ENCODE assay signal across 20 mouse cellular contexts in genomic region chr7:135804730-135805129, GRCm38 (mm10).
"Had no signal": no experiment of that assay in that cellular context is flagged by ENCODE, and none has a peak within 500 bp of the region (broad histone marks: within the 10 kb centered on the region; RNA-seq: fewer than 3 reads in every experiment).

No protein-coding gene starts in this region.

- DNase-seq: kidney, adult 2 months; kidney, postnatal 25 days; layer of hippocampus, adult 9-11 months; liver, postnatal 0 days; lung, embryonic 14.5 days; lung, postnatal 36 days; right cerebral cortex, adult 18-20 months; right cerebral cortex, postnatal 25 days; spleen, adult 18-20 months; thymus, postnatal 36 days had no signal

- H3K27ac ChIP-seq: kidney, postnatal 0 days; layer of hippocampus, adult 2 months; midbrain, embryonic 10.5 days; midbrain, embryonic 13.5 days; stomach, embryonic 15.5 days had no signal

- H3K9me3 ChIP-seq: midbrain, embryonic 10.5 days; midbrain, embryonic 13.5 days; stomach, embryonic 15.5 days had no signal

- H3K9ac ChIP-seq: liver, postnatal 0 days; lung, embryonic 14.5 days; midbrain, embryonic 13.5 days; stomach, embryonic 15.5 days had no signal

- H3K4me1 ChIP-seq: stomach, embryonic 15.5 days had no signal

- H3K27me3 ChIP-seq: midbrain, embryonic 13.5 days; stomach, embryonic 15.5 days had no signal

- H3K4me3 ChIP-seq: layer of hippocampus, adult 2 months; midbrain, embryonic 10.5 days; midbrain, embryonic 13.5 days; myocyte; stomach, embryonic 15.5 days had no signal

- H3K36me3 ChIP-seq: midbrain, embryonic 10.5 days; midbrain, embryonic 13.5 days; stomach, embryonic 15.5 days had no signal

- H3K4me2 ChIP-seq: liver, embryonic 11.5 days; lung, embryonic 14.5 days; midbrain, embryonic 13.5 days; stomach, embryonic 15.5 days had no signal

- ATAC-seq: intestine, postnatal 0 days; liver, postnatal 0 days; lung, postnatal 0 days; midbrain, embryonic 13.5 days; midbrain, embryonic 16.5 days had no signal
